Mouse (Mus musculus) heart, adult 2 months (tissue): ENCODE measurements at regions not wholly inside any gene's neighbourhood (a gene's known extent, or its start where the extent isn't known, plus 50 kb on each side); places are given as distances from the start of the nearest gene placed in this dataset.

ENCODE experiments used
- DNase-seq, 2 experiments: peaks; one replicate each; pipeline ENCODE4 v3.0.0; 2021
- H3K27ac ChIP-seq: fragments of 200-600 bp; 2 replicates; pipeline ENCODE4 v1.8.1; 2022
- H3K27me3 ChIP-seq: fragments of 200-500 bp; 2 replicates; pipeline ENCODE4 v1.6.1; 2012; ENCODE audit warnings: mild to moderate bottlenecking, low read length, inconsistent platforms, mixed read lengths; ENCODE audit not compliant: control insufficient read depth, insufficient read depth
- H3K36me3 ChIP-seq: fragments of 200-500 bp; 2 replicates; pipeline ENCODE4 v1.6.1; 2012; ENCODE audit warnings: low read length, inconsistent platforms; ENCODE audit not compliant: control insufficient read depth, insufficient read depth
- H3K4me1 ChIP-seq: fragments of 200-500 bp; 2 replicates; pipeline ENCODE4 v1.6.1; 2011; ENCODE audit warnings: low read length; ENCODE audit not compliant: control insufficient read depth, insufficient read depth
- H3K4me3 ChIP-seq: fragments of 200-600 bp; 2 replicates; pipeline ENCODE4 v1.8.1; 2022
- H3K79me2 ChIP-seq: fragments of 200-500 bp; replicated peaks from 2 replicates; pipeline ENCODE4 v1.6.1; 2012; ENCODE audit warnings: mild to moderate bottlenecking, inconsistent platforms, low read length, moderate library complexity, mixed read lengths; ENCODE audit not compliant: control insufficient read depth, insufficient read depth
- H3K9ac ChIP-seq: fragments of 200-500 bp; 2 replicates; pipeline ENCODE4 v1.6.1; 2012; ENCODE audit warnings: low read depth, mild to moderate bottlenecking, control low read depth, inconsistent platforms, low read length, mixed read lengths
- CTCF ChIP-seq: fragments of 200-600 bp; IDR thresholded peaks from 2 replicates; pipeline ENCODE4 v1.8.1; 2022; ENCODE audit warnings: antibody characterized with exemption, mild to moderate bottlenecking, moderate library complexity
- EP300 ChIP-seq: fragments of 200-500 bp; IDR thresholded peaks from 2 replicates; pipeline ENCODE4 v1.6.1; 2011; ENCODE audit warnings: low read depth, low read length, control low read depth; ENCODE audit not compliant: insufficient read depth
- POLR2A ChIP-seq: fragments of 200-500 bp; IDR thresholded peaks from 2 replicates; pipeline ENCODE4 v1.6.1; 2011; ENCODE audit warnings: mild to moderate bottlenecking, low read depth, low read length, control low read depth; ENCODE audit not compliant: insufficient read depth
- WGBS: fragments of 180-500 bp; shearing (Covaris S2); methylation state at CpG from one replicate; pipeline ENCODE4 v1.1.7; 2018; 5-methylcytosine and 5-hydroxymethylcytosine counted together
- intact Hi-C: fragments of 180-260 bp; cut with DNase I; formaldehyde crosslinking; loops from one replicate; pipeline ENCODE4 v1.15.1; 2025

DNA sequence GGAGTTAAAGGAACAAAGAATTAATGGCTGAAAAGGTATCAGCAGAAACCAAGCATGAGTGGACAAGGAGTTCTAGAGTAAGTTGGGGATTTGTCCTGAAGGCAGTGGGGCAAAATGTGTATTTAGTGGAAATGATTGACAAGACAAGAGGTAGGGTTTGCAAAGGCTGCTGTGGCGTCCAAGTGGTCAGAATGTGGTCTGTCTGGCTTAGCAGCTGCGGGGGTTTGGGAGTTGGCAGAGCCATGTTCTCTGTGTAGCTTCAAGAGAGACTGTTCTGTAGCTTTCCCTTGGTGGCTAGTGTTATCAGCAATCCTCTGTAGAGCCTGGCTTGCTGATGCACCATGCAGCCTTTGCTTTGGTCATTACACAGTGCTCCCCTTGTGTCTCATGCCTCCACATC lies 220.2 kb downstream of the 1700064H15Rik start:
- Histone ChIP-seq H3K27me3 (no peaks in the 10 kb centered on the region), H3K36me3 (no peaks in the 10 kb centered on the region), H3K9ac (no peak overlapping the region), H3K27ac (no peak overlapping the region), H3K4me1 (peaks cover 1% of the 10 kb centered on the region; the same call in 1 of the 2 replicates), H3K4me3 (no peak overlapping the region), H3K79me2 (no peaks in the 10 kb centered on the region)
- TF ChIP-seq POLR2A (no peak), EP300 (no peak), CTCF (no peak)
- no peak for DNase-seq
- intact Hi-C loops = no loop called here
- WGBS = 60% methylated on average over 2 of the region's 2 CpGs

DNA sequence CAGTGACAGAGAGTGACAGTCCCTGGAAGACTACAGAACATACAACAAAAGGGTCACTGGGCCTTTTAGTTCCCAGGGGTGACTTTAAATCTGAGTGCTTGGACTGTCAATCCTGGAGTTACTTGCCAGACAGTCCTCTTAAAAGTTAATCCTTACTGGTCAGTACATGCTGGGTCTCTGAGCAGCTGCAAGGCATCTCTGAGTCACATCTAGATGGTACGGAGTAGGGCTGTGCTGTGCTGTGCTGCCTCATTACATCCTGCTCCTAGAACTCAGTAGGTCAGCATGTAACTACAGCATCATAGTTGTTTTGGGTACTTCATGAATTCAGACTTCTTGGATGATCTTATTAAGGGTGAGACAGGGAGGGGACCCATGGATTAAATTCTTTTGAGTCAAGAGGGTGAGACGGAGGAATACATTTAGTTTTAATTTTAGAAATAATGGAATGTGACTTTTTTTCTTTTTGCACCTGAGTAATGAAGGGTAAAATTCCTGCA lies 220.8 kb downstream of the 1700064H15Rik start:
- Histone ChIP-seq H3K4me3 (no peak overlapping the region), H3K36me3 (no peaks in the 10 kb centered on the region), H3K79me2 (no peaks in the 10 kb centered on the region), H3K4me1 (peaks cover 1% of the 10 kb centered on the region; the same call in 1 of the 2 replicates), H3K27me3 (no peaks in the 10 kb centered on the region), H3K9ac (no peak overlapping the region), H3K27ac (no peak overlapping the region)
- no peak for DNase-seq
- WGBS = 73% methylated on average over 2 of the region's 2 CpGs
- intact Hi-C loops = no loop called here
- TF ChIP-seq CTCF (no peak), POLR2A (no peak), EP300 (no peak)

DNA sequence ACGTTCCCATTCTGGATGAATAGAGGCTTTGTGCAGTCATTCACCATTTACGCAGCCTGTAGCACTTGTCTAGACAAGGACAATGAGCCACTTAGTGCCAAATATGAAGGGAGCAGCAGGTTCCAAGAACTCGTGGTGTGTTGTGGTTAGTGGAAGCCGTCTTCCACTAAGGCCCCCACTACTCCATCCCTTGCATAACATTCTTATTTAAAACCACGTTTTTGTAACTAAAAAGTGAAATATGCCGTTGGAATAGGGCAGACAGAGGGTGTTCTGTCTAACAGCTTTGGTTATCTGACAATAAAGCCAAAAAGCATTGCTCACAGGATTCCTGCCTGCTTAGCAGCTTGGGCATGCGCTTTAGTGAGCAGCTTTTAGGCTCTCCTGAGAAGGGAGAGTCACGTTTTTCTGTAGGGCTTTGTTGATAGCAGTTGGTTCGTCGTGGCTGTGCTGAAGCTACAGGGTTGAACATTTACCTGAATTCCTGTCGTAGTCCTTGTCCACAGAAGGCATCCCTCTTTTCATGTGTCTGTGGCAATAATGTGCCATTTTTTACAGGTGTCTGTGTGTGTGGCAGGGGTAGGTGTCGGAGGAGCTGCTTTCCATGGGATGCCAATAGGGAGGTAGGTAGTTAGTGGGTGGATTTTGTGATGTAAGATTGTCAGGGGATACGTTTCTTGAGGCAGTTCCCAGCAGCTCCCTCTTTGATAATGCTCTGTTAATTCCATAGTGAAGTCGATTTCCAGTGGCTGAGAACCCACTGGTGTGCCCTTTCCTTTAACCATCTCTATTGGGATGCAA lies 221.9 kb downstream of the 1700064H15Rik start:
- intact Hi-C loops = no loop called here
- no peak for DNase-seq
- no peaks in the 10 kb centered on the region for H3K27me3 ChIP-seq
- H3K79me2 ChIP-seq = no peaks in the 10 kb centered on the region
- peaks cover 1% of the 10 kb centered on the region; the same call in 1 of the 2 replicates for H3K4me1 ChIP-seq
- WGBS = 55% methylated on average over 14 of the region's 14 CpGs
- no peak overlapping the region for H3K9ac ChIP-seq
- H3K4me3 ChIP-seq = no peak overlapping the region
- H3K36me3 ChIP-seq = no peaks in the 10 kb centered on the region
- no peak overlapping the region for H3K27ac ChIP-seq
- no peak for TF ChIP-seq EP300
- no peak for TF ChIP-seq CTCF
- TF ChIP-seq POLR2A = no peak

DNA sequence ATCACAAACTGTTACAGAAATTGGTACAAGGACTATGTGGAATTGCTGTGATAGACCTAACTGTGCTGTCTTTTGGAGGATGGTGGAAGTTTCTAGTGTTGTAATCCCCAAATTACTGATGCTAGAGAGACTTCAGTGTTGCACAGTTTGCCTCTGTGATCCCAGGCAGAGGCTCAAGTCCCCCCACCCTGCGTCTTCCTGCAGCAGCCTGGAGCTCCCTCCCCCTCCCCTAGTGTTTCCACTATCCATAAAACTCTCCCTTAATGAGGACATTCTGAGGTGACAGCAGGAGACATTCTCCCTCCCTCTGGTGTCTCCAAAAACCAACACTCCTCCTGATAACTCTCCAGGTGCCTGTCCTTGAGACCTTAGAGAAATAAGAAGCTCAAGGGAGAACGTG lies 242.8 kb downstream of the 1700064H15Rik start:
- no peaks in the 10 kb centered on the region for H3K27me3 ChIP-seq
- H3K9ac ChIP-seq = no peak overlapping the region
- no peak for DNase-seq
- H3K36me3 ChIP-seq = no peaks in the 10 kb centered on the region
- no peak overlapping the region for H3K4me3 ChIP-seq
- TF ChIP-seq POLR2A = no peak
- H3K79me2 ChIP-seq = no peaks in the 10 kb centered on the region
- 36% methylated on average over 2 of the region's 2 CpGs for WGBS
- H3K27ac ChIP-seq = no peak overlapping the region
- intact Hi-C loops = no loop called here
- H3K4me1 ChIP-seq = no peaks in the 10 kb centered on the region

DNA sequence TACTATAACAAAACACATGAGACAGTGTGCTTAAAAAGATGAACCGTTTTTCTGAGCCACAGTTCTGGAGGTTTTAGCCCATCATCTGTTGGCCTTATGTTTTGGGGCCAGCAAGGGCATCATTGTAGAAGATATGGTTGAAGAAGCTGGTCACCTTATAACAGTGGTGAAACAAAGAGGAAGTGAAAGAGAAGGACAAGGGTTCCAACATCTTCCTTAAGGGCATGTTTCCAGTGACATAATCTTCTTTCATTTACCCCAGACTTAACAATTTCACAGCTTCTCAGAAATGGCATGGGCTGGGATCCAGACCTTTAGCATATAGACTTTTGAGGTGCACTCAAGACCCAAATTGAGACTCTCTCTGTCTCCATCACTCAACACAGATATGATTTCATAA lies 259.5 kb downstream of the 1700064H15Rik start:
- WGBS = 68% methylated on average over 1 of the region's 1 CpGs

DNA sequence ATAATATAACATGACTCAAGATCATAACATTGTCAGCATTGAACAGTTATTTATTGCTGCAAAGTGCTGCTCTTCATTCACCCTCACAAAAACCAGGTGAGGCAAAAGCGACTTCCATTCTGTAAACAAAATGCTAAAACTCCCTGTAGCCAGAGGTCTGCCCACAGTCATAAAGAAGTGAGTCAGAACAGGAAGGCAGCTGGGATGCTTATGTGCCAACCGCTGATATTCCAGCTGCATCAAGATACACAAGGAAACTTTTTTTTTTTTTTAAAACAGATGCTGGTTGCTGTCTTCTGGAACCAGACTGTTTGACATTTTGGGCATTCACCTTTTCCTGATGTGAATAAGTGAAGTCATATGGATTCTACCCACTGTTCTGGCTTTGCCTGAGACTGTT lies 260.7 kb downstream of the 1700064H15Rik start:
- Histone ChIP-seq H3K79me2 (no peaks in the 10 kb centered on the region), H3K9ac (no peak overlapping the region), H3K27me3 (no peaks in the 10 kb centered on the region), H3K27ac (no peak overlapping the region), H3K4me3 (no peak overlapping the region), H3K36me3 (no peaks in the 10 kb centered on the region), H3K4me1 (no peaks in the 10 kb centered on the region)
- 64% methylated on average over 2 of the region's 2 CpGs for WGBS
- no peak for DNase-seq
- intact Hi-C loops = no loop called here
- TF ChIP-seq EP300 (no peak), POLR2A (no peak), CTCF (no peak)

More for the DNA sequence above, 259.5 kb downstream of the 1700064H15Rik start:
- H3K79me2 ChIP-seq = no peaks in the 10 kb centered on the region
- intact Hi-C loops = no loop called here
- H3K27me3 ChIP-seq = no peaks in the 10 kb centered on the region
- DNase-seq = no peak
- no peak overlapping the region for H3K4me3 ChIP-seq
- no peak overlapping the region for H3K9ac ChIP-seq
- H3K4me1 ChIP-seq = no peaks in the 10 kb centered on the region
- no peak overlapping the region for H3K27ac ChIP-seq
- TF ChIP-seq CTCF = no peak
- no peak for TF ChIP-seq POLR2A
- no peaks in the 10 kb centered on the region for H3K36me3 ChIP-seq
